Mouse (Mus musculus) heart, adult 2 months (tissue): ENCODE data around the gene Cyp27b1. TPM values are rescaled to one million over a fixed set of nuclear protein-coding genes. Genes with fewer than 3 reads are reported as not detected.

Experiments used
- DNase-seq, 2 experiments: peaks; one replicate each; pipeline ENCODE4 v3.0.0; 2021
- H3K27ac ChIP-seq: fragments of 200-600 bp; 2 replicates; pipeline ENCODE4 v1.8.1; 2022
- H3K27me3 ChIP-seq: fragments of 200-500 bp; 2 replicates; pipeline ENCODE4 v1.6.1; 2012; ENCODE audit warnings: mild to moderate bottlenecking, low read length, inconsistent platforms, mixed read lengths; ENCODE audit not compliant: control insufficient read depth, insufficient read depth
- H3K36me3 ChIP-seq: fragments of 200-500 bp; 2 replicates; pipeline ENCODE4 v1.6.1; 2012; ENCODE audit warnings: low read length, inconsistent platforms; ENCODE audit not compliant: control insufficient read depth, insufficient read depth
- H3K4me1 ChIP-seq: fragments of 200-500 bp; 2 replicates; pipeline ENCODE4 v1.6.1; 2011; ENCODE audit warnings: low read length; ENCODE audit not compliant: control insufficient read depth, insufficient read depth
- H3K4me3 ChIP-seq: fragments of 200-600 bp; 2 replicates; pipeline ENCODE4 v1.8.1; 2022
- H3K79me2 ChIP-seq: fragments of 200-500 bp; replicated peaks from 2 replicates; pipeline ENCODE4 v1.6.1; 2012; ENCODE audit warnings: mild to moderate bottlenecking, inconsistent platforms, low read length, moderate library complexity, mixed read lengths; ENCODE audit not compliant: control insufficient read depth, insufficient read depth
- H3K9ac ChIP-seq: fragments of 200-500 bp; 2 replicates; pipeline ENCODE4 v1.6.1; 2012; ENCODE audit warnings: low read depth, mild to moderate bottlenecking, control low read depth, inconsistent platforms, low read length, mixed read lengths
- CTCF ChIP-seq: fragments of 200-600 bp; IDR thresholded peaks from 2 replicates; pipeline ENCODE4 v1.8.1; 2022; ENCODE audit warnings: antibody characterized with exemption, mild to moderate bottlenecking, moderate library complexity
- EP300 ChIP-seq: fragments of 200-500 bp; IDR thresholded peaks from 2 replicates; pipeline ENCODE4 v1.6.1; 2011; ENCODE audit warnings: low read depth, low read length, control low read depth; ENCODE audit not compliant: insufficient read depth
- POLR2A ChIP-seq: fragments of 200-500 bp; IDR thresholded peaks from 2 replicates; pipeline ENCODE4 v1.6.1; 2011; ENCODE audit warnings: mild to moderate bottlenecking, low read depth, low read length, control low read depth; ENCODE audit not compliant: insufficient read depth
- WGBS: fragments of 180-500 bp; shearing (Covaris S2); methylation state at CpG from one replicate; pipeline ENCODE4 v1.1.7; 2018; 5-methylcytosine and 5-hydroxymethylcytosine counted together
- intact Hi-C: fragments of 180-260 bp; cut with DNase I; formaldehyde crosslinking; loops from one replicate; pipeline ENCODE4 v1.15.1; 2025
- polyA plus RNA-seq: library from polyadenylated mRNA; depleted of rRNA; stranded (reverse); fragments of >200 nt; gene quantifications from 2 replicates; pipeline ENCODE4 v1.2.3, GENCODE M21; 2012
- total RNA-seq, 2 experiments: library from RNA; stranded (reverse); gene quantifications; 2 replicates each; pipeline ENCODE4 v1.2.3; 2021

Cyp27b1 gene
- total and polyA plus RNA-seq, 3 experiments, result 0.10 to 0.12 TPM; not detected in 1

GRCm38 (mm10) chr10:127079665-127080391 is 31.8 kb downstream of the Cyp27b1 start:
- WGBS, result 11% methylated on average over 68 of the region's 70 CpGs
- Histone ChIP-seq H3K27ac (peak overlapping the region; percentile 41), H3K9ac (peak overlapping the region; percentile 13), H3K4me3 (peak overlapping the region; percentile 53), H3K36me3 (no peaks in the 10 kb centered on the region), H3K4me1 (no peaks in the 10 kb centered on the region), H3K79me2 (no peaks in the 10 kb centered on the region), H3K27me3 (no peaks in the 10 kb centered on the region; the same call in 1 of the 2 replicates)
- intact Hi-C loops, result no loop called here
- no peak for TF ChIP-seq POLR2A
- TF ChIP-seq EP300, result no peak
- peak; percentile 61 for TF ChIP-seq CTCF
- DNase-seq, result peak; percentile 35 to 58

- Histone ChIP-seq H3K4me1 (no peaks in the 10 kb centered on the region), H3K27ac (peak overlapping the region; percentile 41), H3K36me3 (no peaks in the 10 kb centered on the region), H3K79me2 (no peaks in the 10 kb centered on the region), H3K4me3 (peak overlapping the region; percentile 53), H3K27me3 (no peaks in the 10 kb centered on the region; the same call in 1 of the 2 replicates), H3K9ac (peak overlapping the region; percentile 7)
- 8% methylated on average over 48 of the region's 48 CpGs for WGBS
- intact Hi-C loops, result no loop called here
- DNase-seq, result peak; percentile 68 to 72
- TF ChIP-seq EP300 (no peak), POLR2A (no peak), CTCF (peak; percentile 29)
Observed at GRCm38 (mm10) chr10:127080901-127081780, 33.1 kb downstream of the Cyp27b1 start.

DNA sequence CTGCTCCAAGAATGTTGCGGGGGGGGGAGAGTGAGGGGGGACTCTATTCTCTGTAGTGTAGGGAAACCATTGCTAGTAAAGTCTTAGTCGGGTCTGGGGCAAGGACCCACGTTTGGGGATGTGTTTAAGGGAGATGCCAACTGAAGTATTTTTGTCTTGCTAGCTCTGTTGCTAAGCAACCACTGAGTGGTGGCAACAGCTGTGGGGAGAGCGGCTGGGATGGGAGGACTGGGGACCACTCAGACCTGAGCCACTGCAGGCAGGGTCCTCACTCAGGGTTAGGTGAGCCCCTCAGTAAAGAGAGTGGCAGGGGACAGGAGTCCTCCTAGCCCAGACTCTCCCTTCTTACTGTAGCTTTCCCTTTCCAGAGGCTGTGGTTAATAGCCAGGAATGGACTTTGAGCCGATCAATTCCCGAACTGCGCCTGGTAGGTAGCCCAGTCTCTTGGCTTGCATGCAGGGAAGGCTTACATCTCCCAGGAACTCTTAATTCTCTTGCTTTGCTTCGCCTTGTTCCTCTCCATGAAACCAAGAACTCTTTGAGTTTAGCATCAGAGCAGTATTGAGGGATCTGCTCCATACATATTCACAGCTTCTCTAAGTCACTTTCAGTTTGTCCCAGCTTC is 34.1 kb downstream of the Cyp27b1 start:
- TF ChIP-seq EP300 (no peak), POLR2A (no peak), CTCF (no peak)
- H3K4me1 ChIP-seq, result no peaks in the 10 kb centered on the region
- WGBS, result 29% methylated on average over 8 of the region's 8 CpGs
- no peaks in the 10 kb centered on the region; the same call in 1 of the 2 replicates for H3K27me3 ChIP-seq
- no peak overlapping the region for H3K9ac ChIP-seq
- no peaks in the 10 kb centered on the region for H3K79me2 ChIP-seq
- intact Hi-C loops, result no loop called here
- no peak for DNase-seq
- no peak overlapping the region for H3K27ac ChIP-seq
- H3K4me3 ChIP-seq, result no peak overlapping the region
- no peaks in the 10 kb centered on the region for H3K36me3 ChIP-seq

GRCm38 (mm10) chr10:127083292-127083914 is 35.4 kb downstream of the Cyp27b1 start:
- H3K4me3 ChIP-seq, result no peak overlapping the region
- TF ChIP-seq CTCF, result no peak
- no peak for TF ChIP-seq POLR2A
- TF ChIP-seq EP300, result no peak
- no peaks in the 10 kb centered on the region for H3K79me2 ChIP-seq
- H3K27me3 ChIP-seq, result no peaks in the 10 kb centered on the region; the same call in 1 of the 2 replicates
- H3K4me1 ChIP-seq, result no peaks in the 10 kb centered on the region
- no peak for DNase-seq
- WGBS, result 41% methylated on average over 8 of the region's 8 CpGs
- no peak overlapping the region for H3K27ac ChIP-seq
- H3K9ac ChIP-seq, result no peak overlapping the region
- intact Hi-C loops, result no loop called here
- no peaks in the 10 kb centered on the region for H3K36me3 ChIP-seq

- TF ChIP-seq POLR2A (no peak), CTCF (no peak), EP300 (no peak)
- intact Hi-C loops, result no loop called here
- 51% methylated on average over 5 of the region's 5 CpGs for WGBS
- no peak overlapping the region for H3K4me3 ChIP-seq
- DNase-seq, result no peak
- no peak overlapping the region for H3K27ac ChIP-seq
- no peak overlapping the region for H3K9ac ChIP-seq
- no peaks in the 10 kb centered on the region for H3K4me1 ChIP-seq
- no peaks in the 10 kb centered on the region for H3K36me3 ChIP-seq
- no peaks in the 10 kb centered on the region for H3K79me2 ChIP-seq
- H3K27me3 ChIP-seq, result no peaks in the 10 kb centered on the region; the same call in 1 of the 2 replicates
Observed at GRCm38 (mm10) chr10:127083915-127084306, 35.9 kb downstream of the Cyp27b1 start.
